Mouse (Mus musculus) neutrophil, adult 5-6 weeks (primary cell): Measurements from ENCODE around the gene Lats2. TPM values are rescaled to one million over a fixed set of nuclear protein-coding genes. Genes with fewer than 3 reads are reported as not detected.
"Not testable (repeated sequence)": the region's sequence is repeated elsewhere in the genome, so short reads cannot be mapped to it uniquely, and the experiment has no call there.

Source experiments
- ATAC-seq: fragments of 151-379, 151-347 bp; 2 replicates; pipeline ENCODE4 v1.8.0; 2017; ENCODE audit warnings: mild to moderate bottlenecking, moderate TSS enrichment; ENCODE audit not compliant: insufficient number of reproducible peaks, poor library complexity, low FRiP score, severe bottlenecking; ENCODE audit errors: extremely low read depth
- total RNA-seq: library from RNA; stranded (forward); fragments of 200-1000 nt; gene quantifications from 2 replicates; pipeline ENCODE4 v1.2.3, GENCODE M21; 2017

The Lats2 gene
- total RNA-seq = 58.7 and 59.2 TPM in 2 replicates

DNA sequence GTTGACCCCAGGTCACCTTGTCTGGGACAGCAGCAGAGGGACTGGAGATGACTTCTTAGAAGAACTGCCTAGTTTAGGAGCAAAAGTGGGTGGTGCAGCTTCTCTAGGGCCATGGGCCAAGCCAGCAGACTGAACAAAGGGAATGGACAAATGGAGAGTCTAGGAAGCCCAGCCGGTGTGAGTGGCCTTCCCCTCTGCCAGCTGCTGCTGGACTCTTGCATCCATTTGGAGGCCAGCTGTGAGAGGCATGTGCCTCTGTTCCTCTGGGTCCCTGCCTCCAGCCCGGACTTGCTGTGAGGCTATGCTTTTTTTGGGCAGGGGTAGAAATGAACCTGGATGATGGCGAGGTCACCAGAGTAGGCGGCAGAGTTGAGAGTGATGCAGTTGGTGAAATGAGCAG is at the start of gene Lats2:
Gene Lats2, minus strand, starts transcription at position 152 of the 400 bp plus-strand sequence.
- no peak for ATAC-seq

DNA sequence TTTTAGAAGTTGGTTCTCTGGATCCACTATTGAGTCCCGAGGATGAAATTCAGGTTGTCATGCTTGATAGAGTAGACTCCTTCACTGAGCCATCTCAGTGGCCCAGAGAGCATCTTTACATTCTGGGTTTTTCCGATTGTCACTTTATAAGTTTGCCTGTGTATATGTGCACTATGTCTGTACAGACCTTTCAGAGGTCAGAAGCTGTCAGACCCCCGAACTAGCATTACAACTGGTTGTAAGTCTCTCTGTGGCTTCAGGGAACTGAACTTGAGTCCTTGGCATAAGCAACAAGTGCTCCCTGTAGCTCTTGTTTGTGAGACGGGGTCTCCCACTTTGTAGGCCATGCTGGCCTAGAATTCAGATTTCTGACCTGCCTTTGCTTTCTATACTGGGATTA is 45.5 kb upstream of the Lats2 start:
- ATAC-seq = no peak

GRCm38 (mm10) chr14:57797991-57798931 is 40.1 kb upstream of the Lats2 start, which contains the start of gene Sap18:
Gene Sap18 (plus strand): TSS chr14:57798180.
- peak; percentile 100 for ATAC-seq

- no peak for ATAC-seq
Measured at GRCm38 (mm10) chr14:57797551-57797950, 39.4 kb upstream of the Lats2 start.

DNA sequence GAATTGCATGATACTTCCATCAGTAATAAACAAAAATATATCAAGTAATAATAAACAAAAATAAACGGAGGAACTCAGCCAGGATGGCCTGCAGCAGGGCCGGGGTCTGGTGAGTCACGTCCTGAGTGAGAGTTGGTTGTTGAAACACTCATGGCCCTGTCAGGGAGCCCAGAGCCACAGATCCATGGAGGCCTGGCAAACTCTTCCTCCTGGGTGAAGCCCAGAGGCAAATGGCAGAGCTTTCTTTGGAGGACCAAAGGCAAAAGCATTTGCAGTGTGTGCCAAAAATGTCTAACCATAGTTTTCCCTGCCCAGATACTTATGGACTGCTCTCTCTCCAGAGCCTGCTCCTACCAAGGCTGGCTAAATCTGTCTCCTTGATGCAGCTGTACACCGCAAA is 33.0 kb upstream of the Lats2 start:
- no peak for ATAC-seq

DNA sequence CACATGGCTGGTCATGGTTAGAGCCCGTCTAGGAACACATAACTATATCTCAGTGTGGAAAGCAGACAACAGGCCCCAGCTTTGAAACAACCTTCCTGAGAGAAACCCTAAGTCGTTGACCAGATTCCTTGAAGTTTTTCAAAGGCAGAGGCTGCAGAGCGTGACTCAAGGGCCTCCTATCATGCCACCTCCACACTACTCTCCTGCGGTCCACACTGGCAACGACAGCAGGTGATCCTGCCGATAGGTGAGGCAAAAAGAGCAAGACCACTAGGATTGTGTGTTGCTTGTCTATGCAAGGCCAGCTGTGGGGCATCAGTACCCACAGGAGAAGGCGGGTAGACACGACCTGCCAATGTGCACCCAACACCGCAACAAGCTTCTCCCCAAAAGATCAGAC is 31.6 kb upstream of the Lats2 start:
- ATAC-seq = no peak

DNA sequence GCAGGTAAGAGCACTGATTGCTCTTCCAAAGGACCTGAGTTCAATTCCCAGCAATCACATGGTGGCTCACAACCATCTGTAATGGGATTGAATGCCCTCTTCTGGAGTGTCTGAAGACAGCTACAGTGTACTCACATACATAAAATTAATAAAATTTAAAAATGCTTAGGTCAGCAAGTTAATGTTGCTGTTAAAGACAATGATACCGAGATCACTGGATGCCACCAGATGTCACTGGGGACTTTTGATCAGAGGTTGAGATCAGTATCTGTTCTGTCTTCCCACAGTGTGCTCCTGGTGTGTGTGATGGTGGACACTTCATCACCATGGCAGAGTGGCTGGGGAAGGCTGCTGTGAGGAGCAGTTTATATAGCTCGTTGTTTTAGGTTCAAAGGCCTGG is 31.1 kb upstream of the Lats2 start:
- no peak for ATAC-seq

- no peak for ATAC-seq
Measured at GRCm38 (mm10) chr14:57787406-57787805, 29.2 kb upstream of the Lats2 start.

DNA sequence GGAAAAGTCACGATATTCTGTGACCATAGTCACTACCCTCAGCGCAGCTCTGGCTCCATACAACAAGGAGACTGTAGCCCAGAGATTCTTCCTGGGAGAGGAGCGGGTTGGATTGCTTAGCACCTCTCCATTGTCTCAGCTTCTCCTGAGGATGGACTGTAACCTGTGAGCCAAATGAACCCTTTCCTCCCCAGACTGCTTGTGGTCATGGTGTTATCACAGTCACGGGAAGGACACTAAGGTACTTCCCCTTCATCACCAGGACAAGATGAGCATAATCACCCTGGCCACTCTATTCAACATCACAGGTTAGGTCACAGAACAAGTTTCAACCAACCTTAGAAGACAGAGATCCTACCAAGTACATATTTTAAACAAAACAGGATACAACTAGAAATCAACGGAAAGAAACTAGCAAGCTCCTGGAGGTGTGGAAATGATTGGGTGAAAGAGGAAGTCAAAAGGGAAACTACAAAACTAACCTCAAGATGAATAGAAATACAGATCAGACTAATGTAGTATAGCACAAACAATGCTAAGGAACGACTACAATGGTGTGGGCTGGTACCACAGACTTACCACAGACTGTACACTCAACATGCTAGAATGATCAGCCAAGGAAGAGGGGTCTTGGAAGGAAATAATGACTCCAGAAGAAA is 14.1 kb upstream of the Lats2 start:
- ATAC-seq = peak; percentile 75

GRCm38 (mm10) chr14:57769102-57769501 is 10.9 kb upstream of the Lats2 start:
- ATAC-seq = peak; percentile 37; the same call in 1 of the 2 replicates

- ATAC-seq = no peak
Measured at GRCm38 (mm10) chr14:57760447-57761412, 2.5 kb upstream of the Lats2 start.

- no peak for ATAC-seq
Measured at GRCm38 (mm10) chr14:57756094-57756493, 2.1 kb downstream of the Lats2 start.

- no peak for ATAC-seq
Measured at GRCm38 (mm10) chr14:57755661-57756060, 2.5 kb downstream of the Lats2 start.

DNA sequence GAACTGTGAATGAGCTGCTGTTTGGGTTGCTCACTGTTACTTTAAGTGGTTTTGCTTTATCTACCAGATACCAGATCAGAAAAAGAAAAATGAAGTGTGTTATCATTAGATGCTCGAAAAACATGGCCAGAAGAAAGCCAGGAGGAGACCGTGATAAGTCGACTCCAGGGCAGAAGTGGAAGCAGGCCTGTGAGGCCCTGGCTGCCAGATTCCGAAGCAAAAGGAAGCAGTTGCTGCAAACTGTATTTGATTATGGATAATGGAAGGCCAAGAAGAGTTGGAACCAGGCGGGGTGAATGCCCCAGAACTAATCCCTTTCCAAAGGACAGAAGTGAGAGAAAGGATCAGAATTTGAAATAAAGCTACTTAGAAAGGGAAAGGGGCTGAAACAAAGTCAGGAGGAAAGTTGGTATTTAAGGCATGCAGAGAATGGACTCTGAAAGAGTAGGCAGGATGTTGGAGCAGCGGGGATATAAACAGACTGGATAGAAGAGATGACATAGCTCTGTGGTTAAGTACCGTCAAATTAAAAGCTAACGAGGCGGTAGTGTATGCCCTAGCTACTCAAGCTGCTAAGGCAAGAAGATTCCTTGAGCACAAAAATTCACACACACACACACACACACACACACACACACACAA is 4.7 kb downstream of the Lats2 start:
- ATAC-seq = no peak

- not testable (repeated sequence) for ATAC-seq
Measured at GRCm38 (mm10) chr14:57751006-57751405, 7.2 kb downstream of the Lats2 start.

DNA sequence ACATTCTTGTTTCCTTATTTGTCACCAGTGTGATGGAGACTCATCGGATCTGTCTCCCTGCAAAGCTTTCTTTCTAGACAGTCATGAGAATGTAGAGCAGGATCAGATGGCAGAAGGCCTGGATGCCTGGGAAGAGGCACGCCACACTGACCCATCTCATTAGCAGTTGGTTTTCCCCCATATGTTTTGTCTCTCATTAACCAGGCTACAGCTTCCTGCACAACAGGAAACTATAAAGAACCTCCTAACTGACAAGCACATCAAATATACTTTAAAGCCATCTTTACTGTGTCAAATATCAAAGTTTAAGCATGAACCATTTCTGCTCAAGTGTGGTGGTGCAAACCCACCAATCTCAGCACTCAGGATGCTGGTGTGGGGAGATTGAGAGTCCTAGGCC is 8.7 kb downstream of the Lats2 start:
- ATAC-seq = no peak

DNA sequence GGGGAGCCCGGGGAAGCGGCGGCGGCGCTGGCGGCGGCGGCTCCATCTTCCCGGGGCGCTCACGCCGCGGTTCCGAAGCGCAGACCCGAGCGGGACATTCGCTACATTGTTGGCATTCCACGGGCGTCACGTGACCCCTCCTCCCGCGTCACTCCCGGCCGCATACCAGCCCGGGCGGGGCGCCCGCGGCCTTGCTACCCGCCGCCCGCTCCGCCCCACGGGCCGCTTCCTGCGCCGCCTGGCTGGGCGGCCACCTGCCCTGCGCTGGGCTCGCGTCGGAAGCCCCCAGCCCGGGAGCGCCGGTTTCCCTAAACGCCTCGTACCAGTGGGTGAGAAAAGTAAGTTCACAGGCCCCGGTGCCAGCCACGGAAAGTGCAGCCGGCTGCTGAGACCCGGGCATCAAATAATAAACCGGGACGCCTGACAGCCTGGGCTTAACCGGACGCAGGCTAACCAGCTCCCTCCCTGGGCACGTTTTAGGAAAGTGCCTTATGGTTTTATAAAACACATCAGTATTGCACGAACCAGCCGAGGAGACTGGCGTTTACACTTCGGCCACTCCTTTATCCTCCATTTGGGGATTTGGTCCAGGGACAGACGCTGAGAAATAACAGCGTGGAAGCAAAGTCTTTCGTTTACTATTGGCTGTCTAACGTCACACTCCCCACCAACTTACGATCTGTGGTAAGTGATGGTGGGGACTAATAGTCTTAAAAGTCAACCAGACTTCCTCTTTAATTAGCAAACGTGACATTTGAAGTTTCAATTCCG is 12.0 kb downstream of the Lats2 start, which contains the start of gene Gm49361:
Gene Gm49361, minus strand, starts transcription at position 103 of the 771 bp plus-strand sequence.
- ATAC-seq = peak; percentile 76
